19 mouse cellular contexts compared by ENCODE assay signal in the genomic region with DNA sequence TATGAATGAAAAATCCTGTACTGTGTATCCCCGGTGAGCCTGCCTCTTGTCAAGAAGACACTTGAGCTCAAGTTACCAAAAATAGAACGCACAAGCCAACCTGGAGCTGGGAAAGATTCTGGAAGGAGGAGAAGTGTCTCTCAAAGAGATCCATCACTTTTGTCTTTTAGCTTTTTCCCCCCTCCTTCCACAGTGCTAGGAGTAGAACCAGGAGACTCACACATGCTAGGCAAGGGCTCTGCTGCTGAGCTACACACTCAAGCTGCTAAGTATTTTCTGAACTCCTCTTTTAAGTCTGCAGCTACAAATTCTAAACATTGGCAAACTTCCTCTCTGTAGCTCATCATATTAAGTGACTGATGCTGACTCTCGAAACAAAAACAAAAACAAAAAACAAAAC.
DNase-seq lines count a peak whose midpoint lies in the region; ATAC-seq lines count a peak whose summit lies in the region.
"Had no signal": no experiment of that assay in that cellular context is flagged by ENCODE, and none has a peak within 500 bp of the region (broad histone marks: within the 10 kb centered on the region; RNA-seq: fewer than 3 reads in every experiment).

No protein-coding gene starts in this region.

- no peak overlapping the region for H3K4me3 ChIP-seq in heart, embryonic 13.5 days
- H3K4me3 ChIP-seq in limb, embryonic 11.5 days (ENCODE audit: low read depth, low read length): no peak overlapping the region
- no peak overlapping the region for H3K4me3 ChIP-seq in limb, embryonic 10.5 days
- H3K4me3 ChIP-seq in intestine, embryonic 15.5 days (replicated peaks): no peak overlapping the region
- no peak overlapping the region for H3K4me3 ChIP-seq in intestine, embryonic 16.5 days (ENCODE audit: low read length)
- H3K4me3 ChIP-seq: embryonic facial prominence, embryonic 10.5 days; embryonic facial prominence, embryonic 12.5 days; forebrain, embryonic 13.5 days; forebrain, embryonic 15.5 days had no signal

- no peak for DNase-seq in heart, postnatal 36 days
- DNase-seq in limb, embryonic 11.5 days (ENCODE audit: low spot score): peak; percentile 14
- DNase-seq in limb, embryonic 10.5 days (ENCODE audit: low spot score): no peak
- DNase-seq in cerebellum, adult 9-10 months: no peak
- DNase-seq: adrenal gland, adult 2 months; adrenal gland, postnatal 10 days; adrenal gland, postnatal 25 days; cerebellum, adult 11 months; cerebellum, adult 18-20 months; cerebellum, adult 8-10 months; cerebellum, postnatal 10 days; cerebellum, postnatal 25 days had no signal

- peaks cover 31% of the 10 kb centered on the region for H3K4me1 ChIP-seq in heart, embryonic 13.5 days
- H3K4me1 ChIP-seq in limb, embryonic 11.5 days (ENCODE audit: control insufficient read depth, insufficient read depth, low read length): no peaks in the 10 kb centered on the region
- H3K4me1 ChIP-seq in limb, embryonic 10.5 days: peaks cover 8% of the 10 kb centered on the region
- no peaks in the 10 kb centered on the region for H3K4me1 ChIP-seq in intestine, embryonic 15.5 days (replicated peaks)
- no peaks in the 10 kb centered on the region for H3K4me1 ChIP-seq in intestine, embryonic 16.5 days (ENCODE audit: control insufficient read depth, insufficient read depth, low read length)
- H3K4me1 ChIP-seq: embryonic facial prominence, embryonic 10.5 days; embryonic facial prominence, embryonic 12.5 days; forebrain, embryonic 13.5 days had no signal

- no peak for ATAC-seq in heart, embryonic 13.5 days (ENCODE audit: extremely low read depth, insufficient number of reproducible peaks, low FRiP score, low TSS enrichment)
- no peak for ATAC-seq in limb, embryonic 11.5 days (ENCODE audit: insufficient number of reproducible peaks, low FRiP score, low TSS enrichment, low read depth)
- ATAC-seq in intestine, embryonic 15.5 days: peak; percentile 53
- ATAC-seq in intestine, embryonic 16.5 days: peak; percentile 18; the same call in 1 of the 2 replicates
- ATAC-seq: forebrain, embryonic 13.5 days; forebrain, embryonic 15.5 days had no signal

- no peak overlapping the region for H3K9ac ChIP-seq in heart, embryonic 13.5 days
- no peak overlapping the region for H3K9ac ChIP-seq in limb, embryonic 11.5 days (ENCODE audit: low read length)
- no peak overlapping the region for H3K9ac ChIP-seq in intestine, embryonic 15.5 days
- H3K9ac ChIP-seq in intestine, embryonic 16.5 days (ENCODE audit: low read depth, low read length): no peak overlapping the region
- H3K9ac ChIP-seq: embryonic facial prominence, embryonic 12.5 days; forebrain, embryonic 13.5 days; forebrain, embryonic 15.5 days had no signal

- no peaks in the 10 kb centered on the region for H3K27me3 ChIP-seq in heart, embryonic 13.5 days (replicated peaks)
- no peaks in the 10 kb centered on the region for H3K27me3 ChIP-seq in limb, embryonic 11.5 days (ENCODE audit: control insufficient read depth, insufficient read depth, low read length)
- H3K27me3 ChIP-seq in limb, embryonic 10.5 days (ENCODE audit: low read depth, poor library complexity, severe bottlenecking): no peaks in the 10 kb centered on the region
- no peaks in the 10 kb centered on the region for H3K27me3 ChIP-seq in intestine, embryonic 15.5 days (replicated peaks)
- no peaks in the 10 kb centered on the region for H3K27me3 ChIP-seq in intestine, embryonic 16.5 days (replicated peaks; ENCODE audit: control insufficient read depth, insufficient read depth, low read length)
- H3K27me3 ChIP-seq: embryonic facial prominence, embryonic 12.5 days; forebrain, embryonic 13.5 days; forebrain, embryonic 15.5 days had no signal

- intact Hi-C loops in heart, postnatal 36 days (cut with DNase I): no loop called here

- no peaks in the 10 kb centered on the region for H3K36me3 ChIP-seq in heart, embryonic 13.5 days
- H3K36me3 ChIP-seq in limb, embryonic 11.5 days (ENCODE audit: control insufficient read depth, insufficient read depth, low read length): no peaks in the 10 kb centered on the region
- H3K36me3 ChIP-seq in limb, embryonic 10.5 days: no peaks in the 10 kb centered on the region
- H3K36me3 ChIP-seq in intestine, embryonic 15.5 days: no peaks in the 10 kb centered on the region
- H3K36me3 ChIP-seq in intestine, embryonic 16.5 days (ENCODE audit: control insufficient read depth, insufficient read depth, low read length): no peaks in the 10 kb centered on the region
- H3K36me3 ChIP-seq: embryonic facial prominence, embryonic 10.5 days; embryonic facial prominence, embryonic 12.5 days; forebrain, embryonic 15.5 days had no signal

- 39% methylated on average over 3 of the region's 3 CpGs for WGBS in heart, embryonic 13.5 days
- 80% methylated on average over 3 of the region's 3 CpGs for WGBS in limb, embryonic 11.5 days
- WGBS in limb, embryonic 10.5 days: 71% methylated on average over 3 of the region's 3 CpGs
- WGBS in intestine, embryonic 15.5 days: 53% methylated on average over 3 of the region's 3 CpGs
- WGBS in intestine, embryonic 16.5 days: 47% methylated on average over 3 of the region's 3 CpGs

- H3K9me3 ChIP-seq in heart, embryonic 13.5 days: 0 out of 2 replicates have a peak, but pooled peaks cover 6% of the 10 kb centered on the region
- H3K9me3 ChIP-seq in limb, embryonic 11.5 days (ENCODE audit: control insufficient read depth, low read length): no peaks in the 10 kb centered on the region
- H3K9me3 ChIP-seq in limb, embryonic 10.5 days (replicated peaks): no peaks in the 10 kb centered on the region
- H3K9me3 ChIP-seq in intestine, embryonic 15.5 days: no peaks in the 10 kb centered on the region
- H3K9me3 ChIP-seq in intestine, embryonic 16.5 days (ENCODE audit: control insufficient read depth, low read length): no peaks in the 10 kb centered on the region
- H3K9me3 ChIP-seq: embryonic facial prominence, embryonic 10.5 days; embryonic facial prominence, embryonic 12.5 days; forebrain, embryonic 13.5 days; forebrain, embryonic 15.5 days had no signal

- no peak overlapping the region; the same call in 1 of the 2 replicates for H3K27ac ChIP-seq in heart, embryonic 13.5 days (replicated peaks)
- H3K27ac ChIP-seq in limb, embryonic 11.5 days (replicated peaks; ENCODE audit: low read depth, low read length): no peak overlapping the region
- H3K27ac ChIP-seq in limb, embryonic 10.5 days: no peak overlapping the region
- H3K27ac ChIP-seq in intestine, embryonic 15.5 days: no peak overlapping the region
- H3K27ac ChIP-seq in intestine, embryonic 16.5 days (ENCODE audit: low read length): no peak overlapping the region
- H3K27ac ChIP-seq: embryonic facial prominence, embryonic 10.5 days; embryonic facial prominence, embryonic 12.5 days; forebrain, embryonic 13.5 days; forebrain, embryonic 15.5 days had no signal

- H3K4me2 ChIP-seq in heart, embryonic 13.5 days: peak overlapping the region; percentile 27; the same call in 1 of the 2 replicates
- no peak overlapping the region for H3K4me2 ChIP-seq in limb, embryonic 11.5 days (ENCODE audit: low read depth, severe bottlenecking)
- H3K4me2 ChIP-seq in intestine, embryonic 15.5 days (replicated peaks): no peak overlapping the region
- H3K4me2 ChIP-seq in intestine, embryonic 16.5 days (ENCODE audit: low read depth, low read length): no peak overlapping the region
- H3K4me2 ChIP-seq: embryonic facial prominence, embryonic 12.5 days; forebrain, embryonic 13.5 days; forebrain, embryonic 15.5 days had no signal

Comparison
In these comparisons a context has a peak if more than half of its experiments do, and no peak if none do; other contexts are left out.
1. ATAC-seq: peak in intestine, embryonic 15.5 days (single experiment) and intestine, embryonic 16.5 days (single experiment); none in heart, embryonic 13.5 days (single experiment) and limb, embryonic 11.5 days (single experiment).